14 mouse cellular contexts compared by ENCODE assay signal in the genomic region with DNA sequence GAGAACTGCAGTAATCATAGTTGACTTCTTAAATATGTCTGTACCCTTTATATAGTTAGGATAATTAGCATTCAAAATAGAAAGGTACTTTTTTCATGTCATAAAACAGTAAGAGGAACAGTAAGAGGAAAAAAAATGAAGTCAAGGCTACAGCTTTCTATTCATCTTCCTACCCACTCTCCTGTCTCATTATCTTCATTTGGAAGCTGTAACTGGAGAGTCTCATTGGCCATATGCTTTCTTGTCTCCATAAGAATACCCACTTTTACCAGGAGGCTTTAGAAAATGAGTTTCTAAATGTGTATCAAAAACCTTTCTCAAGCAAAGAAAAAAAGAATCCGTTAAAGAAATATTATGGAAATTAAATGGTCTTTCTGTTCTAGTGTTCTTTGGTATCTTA.
DNase-seq lines count a peak whose midpoint lies in the region; ATAC-seq lines count a peak whose summit lies in the region.
"Had no signal": no experiment of that assay in that cellular context is flagged by ENCODE, and none has a peak within 500 bp of the region (broad histone marks: within the 10 kb centered on the region; RNA-seq: fewer than 3 reads in every experiment).

No protein-coding gene starts in this region.

- no peak for DNase-seq in frontal cortex, postnatal 25 days (ENCODE audit: low spot score in 2 of 2)
- peak; percentile 55 for DNase-seq in brain, adult 2 months (ENCODE audit: low read depth, low spot score)
- peak; percentile 52 for DNase-seq in telencephalon, adult 2 months (ENCODE audit: low read depth, low spot score)
- no peak for DNase-seq in cerebellum, adult 8-10 months
- DNase-seq: adrenal gland, adult 2 months; adrenal gland, postnatal 10 days; adrenal gland, postnatal 25 days; cerebellum, adult 11-12 months; cerebellum, adult 9-10 months; cerebellum, postnatal 10 days; cerebellum, postnatal 25 days had no signal

- peak; percentile 96 for ATAC-seq in frontal cortex, adult (ENCODE audit: low TSS enrichment)
- ATAC-seq: forebrain, embryonic 14.5 days; forebrain, embryonic 16.5 days had no signal

Comparison
In these comparisons a context has a peak if more than half of its experiments do, and no peak if none do; other contexts are left out.
1. DNase-seq: peak in brain, adult 2 months (single experiment) and telencephalon, adult 2 months (single experiment); none in frontal cortex, postnatal 25 days (0 of 2) and cerebellum, adult 8-10 months (single experiment).